Mouse (Mus musculus): ENCODE data around the gene Ang2. TPM values are rescaled to one million over a fixed set of nuclear protein-coding genes. Genes with fewer than 3 reads are reported as not detected.
"Not testable (repeated sequence)": the region's sequence is repeated elsewhere in the genome, so short reads cannot be mapped to it uniquely, and the experiment has no call there.

The Ang2 gene
- total RNA-seq (2021) = not detected

GRCm38 (mm10) chr14:51199098-51200023, at the start of gene Ang2:
Gene Ang2, minus strand, starts transcription at chr14:51199148.
- no peak for DNase-seq
- intact Hi-C loops (cut with DNase I) = no loop called here

GRCm38 (mm10) chr14:51247736-51248135, 48.8 kb upstream of the Ang2 start:
- intact Hi-C loops (cut with DNase I) = no loop called here
- no peak for DNase-seq

GRCm38 (mm10) chr14:51240899-51241298, 42.0 kb upstream of the Ang2 start:
- DNase-seq = peak; percentile 53 to 62
- intact Hi-C loops (cut with DNase I) = loop anchor here (1.0 kb wide), 1 partner anchor 65 kb away; no protein-coding TSS in a partner anchor

- intact Hi-C loops (cut with DNase I); DNase-seq: not testable (repeated sequence)
Measured at GRCm38 (mm10) chr14:51237488-51237887, 38.5 kb upstream of the Ang2 start.

GRCm38 (mm10) chr14:51229657-51230056, 30.7 kb upstream of the Ang2 start:
- intact Hi-C loops (cut with DNase I); DNase-seq: not testable (repeated sequence)

- DNase-seq; intact Hi-C loops (cut with DNase I): not testable (repeated sequence)
Measured at GRCm38 (mm10) chr14:51220075-51220474, 21.1 kb upstream of the Ang2 start.

GRCm38 (mm10) chr14:51203115-51203514, 4.2 kb upstream of the Ang2 start, which contains the start of gene Ear14:
Gene Ear14, plus strand, starts transcription at chr14:51203391.
- DNase-seq = no peak
- intact Hi-C loops (cut with DNase I) = no loop called here

GRCm38 (mm10) chr14:51200466-51200865, 1.5 kb upstream of the Ang2 start:
- intact Hi-C loops (cut with DNase I) = no loop called here
- DNase-seq = no peak

- intact Hi-C loops (cut with DNase I) = no loop called here
- DNase-seq = no peak
Measured at GRCm38 (mm10) chr14:51200054-51200453, 1.1 kb upstream of the Ang2 start.

- DNase-seq = peak; percentile 51 to 67
- intact Hi-C loops (cut with DNase I) = no loop called here
Measured at GRCm38 (mm10) chr14:51195681-51196080, 3.3 kb downstream of the Ang2 start.

- DNase-seq; intact Hi-C loops (cut with DNase I): not testable (repeated sequence)
Measured at GRCm38 (mm10) chr14:51181051-51181450, 17.9 kb downstream of the Ang2 start.

- DNase-seq = no peak
- intact Hi-C loops (cut with DNase I) = loop anchor here (1.0 to 2.0 kb wide), 3 partner anchors 93 to 307 kb away; no protein-coding TSS in a partner anchor
Measured at GRCm38 (mm10) chr14:51173843-51174242, 25.1 kb downstream of the Ang2 start.

GRCm38 (mm10) chr14:51172947-51173346, 26.0 kb downstream of the Ang2 start:
- DNase-seq = not testable (repeated sequence)

GRCm38 (mm10) chr14:51172095-51172865, 26.7 kb downstream of the Ang2 start:
- intact Hi-C loops (cut with DNase I) = loop anchor here (2.0 kb wide), 1 partner anchor 309 kb away; no protein-coding TSS in a partner anchor
- peak; percentile 38 to 57 for DNase-seq

More at GRCm38 (mm10) chr14:51172947-51173346, 26.0 kb downstream of the Ang2 start:
- intact Hi-C loops (cut with DNase I) = loop anchor here (1.0 to 2.0 kb wide), 2 partner anchors 173 to 308 kb away; no protein-coding TSS in a partner anchor

GRCm38 (mm10) chr14:51166068-51166467, 32.9 kb downstream of the Ang2 start:
- intact Hi-C loops (cut with DNase I) = no loop called here
- DNase-seq = no peak

- intact Hi-C loops (cut with DNase I) = no loop called here
- no peak for DNase-seq
Measured at GRCm38 (mm10) chr14:51165435-51165834, 33.5 kb downstream of the Ang2 start.

GRCm38 (mm10) chr14:51163323-51163722, 35.6 kb downstream of the Ang2 start:
- DNase-seq; intact Hi-C loops (cut with DNase I): not testable (repeated sequence)

GRCm38 (mm10) chr14:51161976-51162375, 37.0 kb downstream of the Ang2 start, which contains the start of gene Rnase2b:
Gene Rnase2b, plus strand, starts transcription at chr14:51162260.
- intact Hi-C loops (cut with DNase I); DNase-seq: not testable (repeated sequence)

GRCm38 (mm10) chr14:51157072-51157471, 41.9 kb downstream of the Ang2 start:
- DNase-seq = no peak
- intact Hi-C loops (cut with DNase I) = no loop called here

GRCm38 (mm10) chr14:51156736-51157068, 42.2 kb downstream of the Ang2 start:
- intact Hi-C loops (cut with DNase I) = no loop called here
- DNase-seq = no peak

Measured in heart, postnatal 10 days (tissue).